Mouse (Mus musculus): Measurements from ENCODE around the gene Phyhipl. TPM values are rescaled to one million over a fixed set of nuclear protein-coding genes. Genes with fewer than 3 reads are reported as not detected.

Gene Phyhipl
- total and polyA plus RNA-seq, 2 experiments from 2014 or later = 0.19 TPM; not detected in 1

- Histone ChIP-seq H3K9me3 (replicated peaks; ENCODE audit: control insufficient read depth, low read length) (no peaks in the 10 kb centered on the region), H3K27me3 (ENCODE audit: control insufficient read depth, insufficient read depth, low read length) (no peaks in the 10 kb centered on the region), H3K4me1 (ENCODE audit: control insufficient read depth, insufficient read depth) (no peaks in the 10 kb centered on the region), H3K4me3 (ENCODE audit: low read depth, low read length) (no peak overlapping the region), H3K4me2 (ENCODE audit: low read depth, low read length) (no peak overlapping the region), H3K36me3 (replicated peaks; ENCODE audit: control insufficient read depth, insufficient read depth, low read length) (no peaks in the 10 kb centered on the region), H3K27ac (ENCODE audit: low read depth) (no peak overlapping the region), H3K9ac (replicated peaks; ENCODE audit: low read depth, low read length) (no peak overlapping the region)
- no peak for TF ChIP-seq EP300 (IDR thresholded peaks at IDR 0.05; ENCODE audit: low read depth)
- no peak for TF ChIP-seq CTCF (IDR thresholded peaks at IDR 0.05; ENCODE audit: low read depth)
- no peak for DNase-seq (ENCODE audit: low spot score)
- no peak for ATAC-seq (ENCODE audit: insufficient read depth, low read depth)
- 72% methylated on average over 11 of the region's 11 CpGs for WGBS
Measured at GRCm38 (mm10) chr10:70640896-70641596, 14.7 kb downstream of the Phyhipl start.

GRCm38 (mm10) chr10:70640075-70640737 is 15.6 kb downstream of the Phyhipl start:
- no peak overlapping the region for H3K4me2 ChIP-seq (ENCODE audit: low read depth, low read length)
- H3K4me3 ChIP-seq (ENCODE audit: low read depth, low read length) = no peak overlapping the region
- no peaks in the 10 kb centered on the region for H3K36me3 ChIP-seq (replicated peaks; ENCODE audit: control insufficient read depth, insufficient read depth, low read length)
- 71% methylated on average over 17 of the region's 17 CpGs for WGBS
- H3K27ac ChIP-seq (ENCODE audit: low read depth) = no peak overlapping the region
- no peaks in the 10 kb centered on the region for H3K4me1 ChIP-seq (ENCODE audit: control insufficient read depth, insufficient read depth)
- no peaks in the 10 kb centered on the region for H3K9me3 ChIP-seq (replicated peaks; ENCODE audit: control insufficient read depth, low read length)
- no peak for DNase-seq (ENCODE audit: low spot score)
- no peak overlapping the region for H3K9ac ChIP-seq (replicated peaks; ENCODE audit: low read depth, low read length)
- no peak for ATAC-seq (ENCODE audit: insufficient read depth, low read depth)
- TF ChIP-seq CTCF (IDR thresholded peaks at IDR 0.05; ENCODE audit: low read depth) (no peak), EP300 (IDR thresholded peaks at IDR 0.05; ENCODE audit: low read depth) (no peak)
- no peaks in the 10 kb centered on the region for H3K27me3 ChIP-seq (ENCODE audit: control insufficient read depth, insufficient read depth, low read length)

DNA sequence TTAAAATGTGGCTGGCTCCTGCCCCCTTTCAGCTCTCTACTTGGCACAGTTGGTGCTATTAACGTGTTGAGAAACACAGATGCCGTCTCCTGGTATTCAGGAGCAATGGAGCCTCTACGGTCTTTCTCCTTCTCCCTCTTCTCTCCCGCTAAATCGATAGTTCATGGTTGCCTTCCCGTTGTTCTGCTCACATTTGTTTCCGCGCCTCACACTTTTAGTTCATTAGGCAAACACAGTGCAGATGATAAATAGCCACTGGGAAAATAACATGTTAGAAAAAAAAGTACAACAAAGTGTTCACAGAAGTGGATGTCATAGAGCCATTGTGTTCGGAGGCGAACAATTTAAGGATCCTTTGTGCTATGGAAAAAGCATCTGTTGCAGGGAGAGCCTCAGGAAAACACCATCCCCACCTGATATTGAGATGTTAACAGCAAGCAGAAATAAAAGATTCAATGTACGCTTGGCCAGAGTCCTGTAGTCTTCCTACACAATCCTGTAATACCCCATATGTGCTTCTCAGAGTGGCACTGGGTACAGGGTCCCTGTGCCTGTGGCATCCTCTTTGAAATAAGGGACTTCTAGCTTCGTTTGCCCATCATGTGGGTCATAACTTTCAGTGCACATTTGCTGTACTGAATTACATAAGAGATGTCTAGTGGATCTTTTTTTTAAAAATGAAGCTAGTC is 18.0 kb downstream of the Phyhipl start:
- no peak for ATAC-seq (ENCODE audit: insufficient read depth, low read depth)
- no peak overlapping the region for H3K4me3 ChIP-seq (ENCODE audit: low read depth, low read length)

DNA sequence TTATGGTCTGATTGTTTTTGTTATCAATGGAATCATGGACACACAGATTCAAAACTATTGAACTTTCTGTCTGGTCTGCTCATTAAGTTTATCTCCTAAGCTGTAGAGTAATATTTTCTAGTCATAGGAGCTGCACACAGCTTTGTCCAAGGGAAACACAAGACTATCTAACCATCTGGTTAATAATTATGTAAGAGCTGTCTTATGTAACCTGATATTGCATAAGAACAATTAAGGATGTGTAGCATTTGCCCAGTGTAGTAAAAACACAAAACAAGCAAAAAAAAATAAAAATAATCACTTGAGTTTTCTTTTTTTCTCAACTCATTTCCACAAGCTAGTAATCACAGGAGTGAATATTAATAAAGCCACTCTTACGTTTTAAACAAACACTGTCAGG is 20.5 kb downstream of the Phyhipl start:
- H3K27ac ChIP-seq (ENCODE audit: low read depth) = no peak overlapping the region
- TF ChIP-seq EP300 (IDR thresholded peaks at IDR 0.05; ENCODE audit: low read depth) (no peak), CTCF (IDR thresholded peaks at IDR 0.05; ENCODE audit: low read depth) (no peak)
- DNase-seq (ENCODE audit: low spot score) (no peak), ATAC-seq (ENCODE audit: insufficient read depth, low read depth) (no peak)
- no peaks in the 10 kb centered on the region for H3K36me3 ChIP-seq (replicated peaks; ENCODE audit: control insufficient read depth, insufficient read depth, low read length)
- H3K9ac ChIP-seq (replicated peaks; ENCODE audit: low read depth, low read length) = no peak overlapping the region
- WGBS = 59% methylated on average over 1 of the region's 1 CpGs
- H3K4me2 ChIP-seq (ENCODE audit: low read depth, low read length) = no peak overlapping the region
- H3K4me3 ChIP-seq (ENCODE audit: low read depth, low read length) = no peak overlapping the region
- no peaks in the 10 kb centered on the region for H3K27me3 ChIP-seq (ENCODE audit: control insufficient read depth, insufficient read depth, low read length)
- no peaks in the 10 kb centered on the region for H3K4me1 ChIP-seq (ENCODE audit: control insufficient read depth, insufficient read depth)
- no peaks in the 10 kb centered on the region for H3K9me3 ChIP-seq (replicated peaks; ENCODE audit: control insufficient read depth, low read length)

More for the DNA sequence above, 18.0 kb downstream of the Phyhipl start:
- Histone ChIP-seq H3K27ac (ENCODE audit: low read depth) (no peak overlapping the region), H3K4me1 (ENCODE audit: control insufficient read depth, insufficient read depth) (no peaks in the 10 kb centered on the region), H3K27me3 (ENCODE audit: control insufficient read depth, insufficient read depth, low read length) (no peaks in the 10 kb centered on the region), H3K9me3 (replicated peaks; ENCODE audit: control insufficient read depth, low read length) (no peaks in the 10 kb centered on the region), H3K36me3 (replicated peaks; ENCODE audit: control insufficient read depth, insufficient read depth, low read length) (no peaks in the 10 kb centered on the region), H3K9ac (replicated peaks; ENCODE audit: low read depth, low read length) (no peak overlapping the region), H3K4me2 (ENCODE audit: low read depth, low read length) (no peak overlapping the region)
- 81% methylated on average over 12 of the region's 12 CpGs for WGBS
- TF ChIP-seq CTCF (IDR thresholded peaks at IDR 0.05; ENCODE audit: low read depth) (no peak), EP300 (IDR thresholded peaks at IDR 0.05; ENCODE audit: low read depth) (no peak)
- DNase-seq (ENCODE audit: low spot score) = no peak

DNA sequence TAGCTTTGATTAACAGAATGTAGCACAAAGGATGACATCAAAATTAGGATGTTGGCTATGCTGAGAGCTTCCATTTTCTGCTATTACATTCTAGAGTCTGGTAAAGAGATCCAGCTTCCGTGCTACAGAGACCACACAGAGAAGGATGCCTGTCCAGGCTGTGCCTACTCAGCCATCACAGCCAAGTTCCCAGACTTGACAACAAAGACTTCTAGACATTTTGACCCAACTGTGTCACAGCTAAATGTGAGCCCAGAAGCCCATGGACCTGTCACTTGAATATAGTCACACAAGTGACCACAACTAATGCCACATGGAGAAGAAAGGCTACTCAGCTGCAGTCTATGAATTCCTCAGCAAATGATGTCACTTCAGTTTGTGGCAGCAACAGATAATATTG is 24.6 kb downstream of the Phyhipl start:
- no peak overlapping the region for H3K4me2 ChIP-seq (ENCODE audit: low read depth, low read length)
- H3K27me3 ChIP-seq (ENCODE audit: control insufficient read depth, insufficient read depth, low read length) = no peaks in the 10 kb centered on the region
- TF ChIP-seq EP300 (IDR thresholded peaks at IDR 0.05; ENCODE audit: low read depth) (no peak), CTCF (IDR thresholded peaks at IDR 0.05; ENCODE audit: low read depth) (no peak)
- no peaks in the 10 kb centered on the region for H3K36me3 ChIP-seq (replicated peaks; ENCODE audit: control insufficient read depth, insufficient read depth, low read length)
- H3K4me1 ChIP-seq (ENCODE audit: control insufficient read depth, insufficient read depth) = no peaks in the 10 kb centered on the region
- DNase-seq (ENCODE audit: low spot score) (no peak), ATAC-seq (ENCODE audit: insufficient read depth, low read depth) (no peak)
- H3K27ac ChIP-seq (ENCODE audit: low read depth) = no peak overlapping the region
- no peak overlapping the region for H3K4me3 ChIP-seq (ENCODE audit: low read depth, low read length)
- WGBS = 69% methylated on average over 1 of the region's 1 CpGs
- no peak overlapping the region for H3K9ac ChIP-seq (replicated peaks; ENCODE audit: low read depth, low read length)
- no peaks in the 10 kb centered on the region for H3K9me3 ChIP-seq (replicated peaks; ENCODE audit: control insufficient read depth, low read length)
